Mouse (Mus musculus) thymus, adult 2 months (tissue): Measurements from ENCODE around the gene Gm49361. TPM values are rescaled to one million over a fixed set of nuclear protein-coding genes. Genes with fewer than 3 reads are reported as not detected.

Experiments
- DNase-seq: peaks from one replicate; pipeline ENCODE4 v3.0.0; 2021
- H3K27ac ChIP-seq: fragments of 200-500 bp; 2 replicates; pipeline ENCODE4 v1.5.1; 2012; ENCODE audit warnings: low read length, control low read depth; ENCODE audit not compliant: control insufficient read depth, insufficient read depth
- H3K27me3 ChIP-seq: fragments of 200-500 bp; 2 replicates; pipeline ENCODE4 v1.6.1; 2012; ENCODE audit warnings: mild to moderate bottlenecking, low read length, moderate library complexity, mixed read lengths; ENCODE audit not compliant: control insufficient read depth, insufficient read depth
- H3K36me3 ChIP-seq: fragments of 200-500 bp; 2 replicates; pipeline ENCODE4 v1.6.1; 2012; ENCODE audit warnings: mild to moderate bottlenecking, low read length, moderate library complexity; ENCODE audit not compliant: control insufficient read depth, insufficient read depth
- H3K4me1 ChIP-seq: fragments of 200-500 bp; replicated peaks from 2 replicates; pipeline ENCODE4 v1.6.1; 2012; ENCODE audit warnings: low read length; ENCODE audit not compliant: control insufficient read depth, insufficient read depth
- H3K4me3 ChIP-seq: fragments of 200-500 bp; 2 replicates; pipeline ENCODE4 v1.5.1; 2012; ENCODE audit warnings: mild to moderate bottlenecking, low read length, control low read depth, moderate library complexity; ENCODE audit not compliant: control insufficient read depth, insufficient read depth
- CTCF ChIP-seq: fragments of 200-500 bp; IDR thresholded peaks from 2 replicates; pipeline ENCODE4 v1.5.1; 2012; ENCODE audit warnings: mild to moderate bottlenecking, control low read depth, low read length, moderate library complexity, borderline replicate concordance; ENCODE audit not compliant: control insufficient read depth, poor library complexity, insufficient read depth; ENCODE audit errors: extremely low read depth
- POLR2A ChIP-seq: fragments of 200-500 bp; IDR thresholded peaks from 2 replicates; pipeline ENCODE4 v1.6.1; 2012; ENCODE audit warnings: mild to moderate bottlenecking, low read length, control low read depth, moderate library complexity; ENCODE audit not compliant: control insufficient read depth, poor library complexity, insufficient read depth; ENCODE audit errors: extremely low read depth
- WGBS: fragments of 180-500 bp; shearing (Covaris S2); methylation state at CpG from one replicate; pipeline ENCODE4 v1.1.7; 2018; 5-methylcytosine and 5-hydroxymethylcytosine counted together
- polyA plus RNA-seq: library from polyadenylated mRNA; depleted of rRNA; stranded (reverse); fragments of >200 nt; gene quantifications from 2 replicates; pipeline ENCODE4 v1.2.3, GENCODE M21; 2012; rRNA removed

The Gm49361 gene
- polyA plus RNA-seq, 1 experiment = not detected

GRCm38 (mm10) chr14:57607500-57607899 lies 138.4 kb downstream of the Gm49361 start:
- Histone ChIP-seq H3K27ac (no peak overlapping the region), H3K4me1 (no peaks in the 10 kb centered on the region), H3K27me3 (no peaks in the 10 kb centered on the region), H3K4me3 (no peak overlapping the region), H3K36me3 (peaks cover 19% of the 10 kb centered on the region)
- no peak for DNase-seq
- TF ChIP-seq CTCF (no peak), POLR2A (no peak)
- WGBS = 93% methylated on average over 1 of the region's 1 CpGs

DNA sequence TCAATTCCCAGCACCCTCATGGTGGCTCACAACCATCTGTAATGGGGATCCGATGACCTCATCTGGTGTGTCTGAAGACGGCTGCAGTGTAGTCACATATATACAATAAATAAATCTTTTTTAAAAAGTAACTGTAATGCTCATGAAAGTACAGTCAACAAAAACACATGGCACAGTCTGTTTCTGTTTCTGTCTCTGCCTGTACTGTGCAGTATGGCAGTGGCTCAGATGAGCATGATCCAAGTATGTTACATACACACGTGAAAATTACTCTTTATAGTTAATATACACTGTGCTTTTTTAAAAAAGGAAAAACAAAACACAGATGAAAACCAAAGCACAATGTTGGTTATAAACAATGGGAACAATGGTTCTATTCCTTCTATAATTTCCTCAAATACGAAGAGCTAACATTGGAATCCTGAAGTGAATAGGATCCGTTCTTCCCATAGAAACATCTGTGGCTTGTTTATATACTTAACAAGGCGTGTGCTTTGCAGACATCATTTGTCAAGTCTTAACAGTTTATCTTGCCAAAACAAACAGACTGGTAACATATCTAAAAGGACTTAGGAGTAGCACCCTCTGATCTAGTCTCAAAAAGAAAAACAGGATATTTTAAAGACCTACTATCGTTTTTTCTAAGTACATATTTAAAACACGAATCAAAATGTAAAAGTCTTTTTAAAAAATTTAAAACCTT lies 139.1 kb downstream of the Gm49361 start:
- 94% methylated on average over 8 of the region's 8 CpGs for WGBS
- no peak for TF ChIP-seq POLR2A
- TF ChIP-seq CTCF = no peak
- no peak for DNase-seq
- H3K4me3 ChIP-seq = no peak overlapping the region
- H3K36me3 ChIP-seq = peaks cover 25% of the 10 kb centered on the region
- no peaks in the 10 kb centered on the region for H3K4me1 ChIP-seq
- no peak overlapping the region for H3K27ac ChIP-seq
- no peaks in the 10 kb centered on the region for H3K27me3 ChIP-seq

GRCm38 (mm10) chr14:57593279-57593678 lies 152.6 kb downstream of the Gm49361 start:
- H3K27ac ChIP-seq = no peak overlapping the region; the same call in 1 of the 2 replicates
- no peak overlapping the region for H3K4me3 ChIP-seq
- TF ChIP-seq CTCF (no peak), POLR2A (no peak)
- H3K4me1 ChIP-seq = no peaks in the 10 kb centered on the region
- no peaks in the 10 kb centered on the region for H3K27me3 ChIP-seq
- DNase-seq = no peak
- 92% methylated on average over 5 of the region's 5 CpGs for WGBS
- H3K36me3 ChIP-seq = peaks cover 60% of the 10 kb centered on the region

Other genes with a start within 250 kb of the Gm49361 start
- gene Il17d, start 221.3 kb downstream of the Gm49361 start, polyA plus RNA-seq = 3.1 and 4.3 TPM in 2 replicates
- 20.6 and 24.0 TPM in 2 replicates for gene Eef1akmt1, start 174.5 kb downstream of the Gm49361 start, polyA plus RNA-seq
- gene Xpo4, start 80.7 kb downstream of the Gm49361 start, polyA plus RNA-seq = 5.9 and 6.9 TPM in 2 replicates
- gene Lats2, start 12.3 kb upstream of the Gm49361 start, polyA plus RNA-seq = 17.1 and 18.2 TPM in 2 replicates
- gene Sap18, start 52.1 kb upstream of the Gm49361 start, polyA plus RNA-seq = 4.9 and 8.6 TPM in 2 replicates
- 5.9 and 8.3 TPM in 2 replicates for gene Ska3, start 80.1 kb upstream of the Gm49361 start, polyA plus RNA-seq
- 81.4 and 82.1 TPM in 2 replicates for gene Mrpl57, start 80.1 kb upstream of the Gm49361 start, polyA plus RNA-seq
- 11.0 and 12.4 TPM in 2 replicates for gene Zdhhc20, start 144.2 kb upstream of the Gm49361 start, polyA plus RNA-seq